Mouse (Mus musculus) forebrain, embryonic 11.5 days (tissue): ENCODE measurements around the gene Evi5. TPM values are rescaled to one million over a fixed set of nuclear protein-coding genes. Genes with fewer than 3 reads are reported as not detected.

Experiments
- ATAC-seq: fragments of 200-750 bp; cut with Nextera tagmentation; replicated peaks from 2 replicates; pipeline ENCODE4 v1.8.0; 2017; ENCODE audit warnings: moderate TSS enrichment; ENCODE audit not compliant: low FRiP score
- DNase-seq: peaks from one replicate; pipeline ENCODE4 v3.0.0-alpha.2; 2017; ENCODE audit warnings: low spot score
- H3K27ac ChIP-seq: fragments of 300-500 bp; sonication (generic); 2 replicates; pipeline ENCODE4 v1.5.1; 2014; ENCODE audit warnings: low read depth, low read length
- H3K27me3 ChIP-seq: fragments of 300-500 bp; sonication (generic); 2 replicates; pipeline ENCODE4 v1.6.1; 2014; ENCODE audit warnings: mild to moderate bottlenecking, low read length, mixed read lengths; ENCODE audit not compliant: control insufficient read depth, insufficient read depth
- H3K36me3 ChIP-seq: fragments of 300-500 bp; sonication (generic); 2 replicates; pipeline ENCODE4 v1.6.1; 2014; ENCODE audit warnings: mild to moderate bottlenecking, low read length, moderate library complexity, mixed read lengths; ENCODE audit not compliant: control insufficient read depth, insufficient read depth
- H3K4me1 ChIP-seq: fragments of 300-500 bp; sonication (generic); replicated peaks from 2 replicates; pipeline ENCODE4 v1.6.1; 2014; ENCODE audit warnings: low read length, mixed read lengths; ENCODE audit not compliant: control insufficient read depth, insufficient read depth
- H3K4me2 ChIP-seq: fragments of 300-500 bp; sonication (generic); 2 replicates; pipeline ENCODE4 v1.6.1; 2014; ENCODE audit warnings: low read depth, mild to moderate bottlenecking, low read length, moderate library complexity, mixed read lengths; ENCODE audit not compliant: severe bottlenecking
- H3K4me3 ChIP-seq: fragments of 300-500 bp; sonication (generic); 2 replicates; pipeline ENCODE4 v1.5.1; 2014; ENCODE audit warnings: low read depth, low read length
- H3K9ac ChIP-seq: fragments of 300-500 bp; sonication (generic); 2 replicates; pipeline ENCODE4 v1.6.1; 2014; ENCODE audit warnings: low read length
- H3K9me3 ChIP-seq: fragments of 300-500 bp; sonication (generic); 2 replicates; pipeline ENCODE4 v1.6.1; 2016; ENCODE audit warnings: low read length, mixed read lengths; ENCODE audit not compliant: control insufficient read depth
- WGBS: fragments of 180-500 bp; shearing (Covaris S2); extraction: QIAGEN DNeasy Blood & Tissue Kit; methylation state at CpG from one replicate; pipeline ENCODE4 v1.1.7; 2014; 5-methylcytosine and 5-hydroxymethylcytosine counted together
- polyA plus RNA-seq: library from polyadenylated mRNA; unstranded; fragments of >200 nt; fragmentation: Nextera tagmentation; extraction: Ambion mirVana; gene quantifications from 2 replicates; pipeline ENCODE4 v1.2.1, GENCODE M21; 2014

Evi5 gene
- polyA plus RNA-seq, 1 experiment from 2014 or later, result 50.7 TPM

GRCm38 (mm10) chr5:107847349-107847748 is 27.6 kb downstream of the Evi5 start:
- WGBS, result 88% methylated on average over 5 of the region's 5 CpGs
- Histone ChIP-seq H3K36me3 (no peaks in the 10 kb centered on the region), H3K4me1 (no peaks in the 10 kb centered on the region; the same call in 1 of the 2 replicates), H3K9me3 (no peaks in the 10 kb centered on the region), H3K4me3 (no peak overlapping the region), H3K27me3 (no peaks in the 10 kb centered on the region), H3K9ac (no peak overlapping the region), H3K4me2 (no peak overlapping the region), H3K27ac (no peak overlapping the region)
- no peak for DNase-seq
- no peak for ATAC-seq

- Histone ChIP-seq H3K9ac (no peak overlapping the region), H3K4me1 (no peaks in the 10 kb centered on the region; the same call in 1 of the 2 replicates), H3K4me3 (no peak overlapping the region), H3K36me3 (no peaks in the 10 kb centered on the region), H3K27me3 (no peaks in the 10 kb centered on the region), H3K27ac (no peak overlapping the region), H3K4me2 (no peak overlapping the region), H3K9me3 (no peaks in the 10 kb centered on the region)
- 91% methylated on average over 5 of the region's 5 CpGs for WGBS
- DNase-seq (no peak), ATAC-seq (no peak)
These were observed 34.2 kb downstream of the Evi5 start for GRCm38 (mm10) chr5:107840549-107841238.

- WGBS, result 84% methylated on average over 3 of the region's 3 CpGs
- Histone ChIP-seq H3K9me3 (no peaks in the 10 kb centered on the region), H3K4me3 (no peak overlapping the region), H3K4me2 (no peak overlapping the region), H3K27me3 (no peaks in the 10 kb centered on the region), H3K9ac (no peak overlapping the region), H3K4me1 (no peaks in the 10 kb centered on the region; the same call in 1 of the 2 replicates), H3K27ac (no peak overlapping the region), H3K36me3 (no peaks in the 10 kb centered on the region)
- no peak for ATAC-seq
- no peak for DNase-seq
These were observed 35.8 kb downstream of the Evi5 start for GRCm38 (mm10) chr5:107838891-107839644.

GRCm38 (mm10) chr5:107834287-107834686 is 40.6 kb downstream of the Evi5 start:
- 87% methylated on average over 1 of the region's 1 CpGs for WGBS
- H3K4me3 ChIP-seq, result no peak overlapping the region
- no peak for ATAC-seq
- H3K4me2 ChIP-seq, result no peak overlapping the region
- no peak overlapping the region for H3K9ac ChIP-seq
- H3K4me1 ChIP-seq, result no peaks in the 10 kb centered on the region
- no peak for DNase-seq
- no peaks in the 10 kb centered on the region; the same call in 1 of the 2 replicates for H3K36me3 ChIP-seq
- no peaks in the 10 kb centered on the region for H3K27me3 ChIP-seq
- H3K27ac ChIP-seq, result no peak overlapping the region
- H3K9me3 ChIP-seq, result no peaks in the 10 kb centered on the region

- Histone ChIP-seq H3K9ac (no peak overlapping the region), H3K4me1 (no peaks in the 10 kb centered on the region), H3K27ac (no peak overlapping the region), H3K36me3 (no peaks in the 10 kb centered on the region; the same call in 1 of the 2 replicates), H3K4me2 (no peak overlapping the region), H3K27me3 (no peaks in the 10 kb centered on the region), H3K4me3 (no peak overlapping the region), H3K9me3 (no peaks in the 10 kb centered on the region)
- DNase-seq (no peak), ATAC-seq (no peak)
- 90% methylated on average over 3 of the region's 3 CpGs for WGBS
These were observed 43.6 kb downstream of the Evi5 start for GRCm38 (mm10) chr5:107831351-107831750.

GRCm38 (mm10) chr5:107829998-107830560 is 44.8 kb downstream of the Evi5 start, which contains the start of gene Ube2d2b:
Gene Ube2d2b (plus strand): TSS chr5:107830099.
- H3K4me3 ChIP-seq, result no peak within 1 kb of the TSS
- WGBS, result 96% methylated on average over 22 of the region's 22 CpGs
- no peak for DNase-seq

GRCm38 (mm10) chr5:107822521-107822920 is 52.4 kb downstream of the Evi5 start:
- no peaks in the 10 kb centered on the region for H3K4me1 ChIP-seq
- H3K36me3 ChIP-seq, result no peaks in the 10 kb centered on the region
- WGBS, result 94% methylated on average over 1 of the region's 1 CpGs
- no peaks in the 10 kb centered on the region for H3K27me3 ChIP-seq
- no peak for ATAC-seq
- no peak for DNase-seq
- H3K9me3 ChIP-seq, result no peaks in the 10 kb centered on the region
- H3K4me3 ChIP-seq, result no peak overlapping the region
- H3K9ac ChIP-seq, result no peak overlapping the region
- H3K27ac ChIP-seq, result no peak overlapping the region
- no peak overlapping the region for H3K4me2 ChIP-seq

More at GRCm38 (mm10) chr5:107829998-107830560, 44.8 kb downstream of the Evi5 start, which contains the start of gene Ube2d2b:
- no peak within 1 kb of the TSS for H3K9ac ChIP-seq
- no peaks in the 10 kb centered on the region for H3K4me1 ChIP-seq
- no peak for ATAC-seq
- H3K27ac ChIP-seq, result no peak within 1 kb of the TSS
- H3K36me3 ChIP-seq, result no peaks in the 10 kb centered on the region; the same call in 1 of the 2 replicates
- no peak within 1 kb of the TSS for H3K4me2 ChIP-seq
- H3K9me3 ChIP-seq, result no peaks in the 10 kb centered on the region
- H3K27me3 ChIP-seq, result no peaks in the 10 kb centered on the region

- H3K27me3 ChIP-seq, result no peaks in the 10 kb centered on the region
- H3K4me3 ChIP-seq, result no peak overlapping the region
- ATAC-seq (no peak), DNase-seq (no peak)
- H3K9ac ChIP-seq, result no peak overlapping the region
- H3K4me1 ChIP-seq, result no peaks in the 10 kb centered on the region
- no peak overlapping the region for H3K27ac ChIP-seq
- H3K36me3 ChIP-seq, result no peaks in the 10 kb centered on the region
- no peak overlapping the region for H3K4me2 ChIP-seq
- no peaks in the 10 kb centered on the region for H3K9me3 ChIP-seq
- WGBS, result 87% methylated on average over 2 of the region's 2 CpGs
These were observed 60.3 kb downstream of the Evi5 start for GRCm38 (mm10) chr5:107814651-107815050.
